Mouse (Mus musculus) liver, embryonic 13.5 days (tissue): ENCODE measurements around the gene Filip1l. TPM values are rescaled to one million over a fixed set of nuclear protein-coding genes. Genes with fewer than 3 reads are reported as not detected.

ENCODE experiments used
- ATAC-seq: fragments of 200-750 bp; cut with Nextera tagmentation; 2 replicates; pipeline ENCODE4 v1.8.0; 2017; ENCODE audit warnings: low read depth, mild to moderate bottlenecking, moderate number of reproducible peaks, moderate library complexity
- DNase-seq: peaks from one replicate; pipeline ENCODE4 v3.0.0; 2022
- H3K27ac ChIP-seq: fragments of 300-500 bp; sonication (generic); 2 replicates; pipeline ENCODE4 v1.5.1; 2015; ENCODE audit warnings: moderate library complexity, mild to moderate bottlenecking, inconsistent platforms
- H3K27me3 ChIP-seq: fragments of 300-500 bp; sonication (generic); 2 replicates; pipeline ENCODE4 v1.6.1; 2015; ENCODE audit warnings: mild to moderate bottlenecking, inconsistent platforms
- H3K36me3 ChIP-seq: fragments of 300-500 bp; sonication (generic); 2 replicates; pipeline ENCODE4 v1.6.1; 2015; ENCODE audit warnings: mild to moderate bottlenecking, inconsistent platforms
- H3K4me1 ChIP-seq: fragments of 300-500 bp; sonication (generic); replicated peaks from 2 replicates; pipeline ENCODE4 v1.6.1; 2015; ENCODE audit warnings: inconsistent platforms
- H3K4me2 ChIP-seq: fragments of 300-500 bp; sonication (generic); 2 replicates; pipeline ENCODE4 v1.6.1; 2015; ENCODE audit warnings: inconsistent platforms, mild to moderate bottlenecking, moderate library complexity
- H3K4me3 ChIP-seq: fragments of 300-500 bp; sonication (generic); replicated peaks from 2 replicates; pipeline ENCODE4 v1.5.1; 2015; ENCODE audit warnings: mild to moderate bottlenecking, inconsistent platforms
- H3K9ac ChIP-seq: fragments of 300-500 bp; sonication (generic); 2 replicates; pipeline ENCODE4 v1.6.1; 2015; ENCODE audit warnings: mild to moderate bottlenecking, inconsistent platforms
- H3K9me3 ChIP-seq: fragments of 300-500 bp; sonication (generic); replicated peaks from 2 replicates; pipeline ENCODE4 v1.6.1; 2016; ENCODE audit warnings: inconsistent platforms
- WGBS: fragments of 180-500 bp; shearing (Covaris S2); methylation state at CpG from one replicate; pipeline ENCODE4 v1.1.7; 2015; ENCODE audit not compliant: insufficient replicate concordance; 5-methylcytosine and 5-hydroxymethylcytosine counted together
- polyA plus RNA-seq: library from polyadenylated mRNA; unstranded; fragments of >200 nt; fragmentation: Nextera tagmentation; extraction: Ambion mirVana; gene quantifications from 2 replicates; pipeline ENCODE4 v1.2.1, GENCODE M21; 2015

The Filip1l gene
- polyA plus RNA-seq, 1 experiment from 2014 or later, result 2.7 TPM

GRCm38 (mm10) chr16:57473415-57474085 lies 120.7 kb downstream of the Filip1l start:
- H3K9me3 ChIP-seq, result no peaks in the 10 kb centered on the region
- no peak overlapping the region for H3K4me2 ChIP-seq
- H3K9ac ChIP-seq, result no peak overlapping the region
- no peak overlapping the region for H3K4me3 ChIP-seq
- H3K4me1 ChIP-seq, result 0 out of 2 replicates have a peak, but pooled peaks cover 4% of the 10 kb centered on the region
- WGBS, result 66% methylated on average over 10 of the region's 10 CpGs
- no peaks in the 10 kb centered on the region for H3K27me3 ChIP-seq
- H3K36me3 ChIP-seq, result no peaks in the 10 kb centered on the region
- H3K27ac ChIP-seq, result no peak overlapping the region
- ATAC-seq (no peak), DNase-seq (no peak)

- ATAC-seq (no peak), DNase-seq (no peak)
- 81% methylated on average over 2 of the region's 2 CpGs for WGBS
- Histone ChIP-seq H3K4me3 (no peak overlapping the region), H3K9me3 (no peaks in the 10 kb centered on the region), H3K4me1 (no peaks in the 10 kb centered on the region), H3K4me2 (no peak overlapping the region), H3K27me3 (no peaks in the 10 kb centered on the region), H3K9ac (no peak overlapping the region), H3K27ac (no peak overlapping the region), H3K36me3 (no peaks in the 10 kb centered on the region)
These were observed 125.6 kb downstream of the Filip1l start for GRCm38 (mm10) chr16:57478451-57478850.

DNA sequence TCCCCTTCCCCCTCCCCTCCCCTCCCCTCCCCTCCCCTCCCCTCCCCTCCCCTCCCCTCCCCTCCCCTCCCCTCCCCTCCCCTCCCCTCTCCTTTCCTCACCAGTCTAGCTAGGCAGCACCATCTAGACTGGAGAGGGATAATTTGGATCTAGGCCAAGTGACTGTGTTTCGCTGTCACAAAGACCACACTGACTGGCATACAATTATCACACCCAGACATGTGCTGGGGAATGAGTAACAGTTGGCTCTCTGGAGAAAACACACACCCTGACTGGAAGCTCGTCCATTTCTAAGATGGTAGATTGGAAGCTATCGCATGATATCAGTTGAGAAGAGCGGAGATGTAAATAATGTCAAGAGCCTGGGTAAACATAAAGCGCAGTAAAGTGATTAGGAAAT lies 126.9 kb downstream of the Filip1l start:
- Histone ChIP-seq H3K4me3 (no peak overlapping the region), H3K36me3 (no peaks in the 10 kb centered on the region), H3K27ac (no peak overlapping the region), H3K9me3 (no peaks in the 10 kb centered on the region), H3K27me3 (no peaks in the 10 kb centered on the region), H3K4me2 (no peak overlapping the region), H3K9ac (no peak overlapping the region), H3K4me1 (no peaks in the 10 kb centered on the region)
- 68% methylated on average over 5 of the region's 5 CpGs for WGBS
- DNase-seq (no peak), ATAC-seq (no peak)

GRCm38 (mm10) chr16:57482264-57482663 lies 129.4 kb downstream of the Filip1l start:
- no peak overlapping the region for H3K9ac ChIP-seq
- no peak for DNase-seq
- WGBS, result 32% methylated on average over 6 of the region's 6 CpGs
- H3K4me3 ChIP-seq, result no peak overlapping the region
- no peak overlapping the region for H3K4me2 ChIP-seq
- H3K9me3 ChIP-seq, result no peaks in the 10 kb centered on the region
- no peaks in the 10 kb centered on the region for H3K27me3 ChIP-seq
- no peaks in the 10 kb centered on the region for H3K36me3 ChIP-seq
- ATAC-seq, result no peak
- no peak overlapping the region for H3K27ac ChIP-seq
- H3K4me1 ChIP-seq, result no peaks in the 10 kb centered on the region

- DNase-seq (no peak), ATAC-seq (no peak)
- H3K9me3 ChIP-seq, result no peaks in the 10 kb centered on the region
- no peak overlapping the region for H3K9ac ChIP-seq
- no peak overlapping the region for H3K4me3 ChIP-seq
- H3K4me2 ChIP-seq, result no peak overlapping the region
- WGBS, result 31% methylated on average over 4 of the region's 4 CpGs
- H3K27me3 ChIP-seq, result no peaks in the 10 kb centered on the region
- no peak overlapping the region for H3K27ac ChIP-seq
- H3K4me1 ChIP-seq, result no peaks in the 10 kb centered on the region
- H3K36me3 ChIP-seq, result no peaks in the 10 kb centered on the region
These were observed 130.0 kb downstream of the Filip1l start for GRCm38 (mm10) chr16:57482911-57483310.

DNA sequence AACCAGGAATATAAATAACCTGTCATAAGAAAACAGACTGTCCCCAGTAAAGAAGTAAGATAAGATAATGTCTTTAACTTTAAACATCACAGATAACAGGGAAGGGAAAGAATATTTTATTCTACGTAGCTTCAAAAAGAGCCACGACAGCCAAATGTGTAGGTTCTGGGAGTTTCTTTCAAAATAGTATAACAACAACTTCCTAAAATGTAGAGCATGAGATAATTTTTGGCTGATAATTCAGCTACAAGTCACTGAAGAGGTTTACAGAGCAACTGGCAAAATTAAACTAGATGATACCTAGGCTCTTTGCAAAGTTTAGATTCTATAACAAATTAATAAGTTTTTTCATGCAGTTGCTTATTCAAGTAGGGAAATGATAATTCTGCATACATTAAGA lies 130.6 kb downstream of the Filip1l start:
- no peaks in the 10 kb centered on the region for H3K4me1 ChIP-seq
- no peak for DNase-seq
- no peaks in the 10 kb centered on the region for H3K27me3 ChIP-seq
- ATAC-seq, result no peak
- WGBS, result 53% methylated on average over 2 of the region's 2 CpGs
- H3K27ac ChIP-seq, result no peak overlapping the region
- H3K4me3 ChIP-seq, result no peak overlapping the region
- H3K4me2 ChIP-seq, result no peak overlapping the region
- no peaks in the 10 kb centered on the region for H3K9me3 ChIP-seq
- no peak overlapping the region for H3K9ac ChIP-seq
- no peaks in the 10 kb centered on the region for H3K36me3 ChIP-seq

DNA sequence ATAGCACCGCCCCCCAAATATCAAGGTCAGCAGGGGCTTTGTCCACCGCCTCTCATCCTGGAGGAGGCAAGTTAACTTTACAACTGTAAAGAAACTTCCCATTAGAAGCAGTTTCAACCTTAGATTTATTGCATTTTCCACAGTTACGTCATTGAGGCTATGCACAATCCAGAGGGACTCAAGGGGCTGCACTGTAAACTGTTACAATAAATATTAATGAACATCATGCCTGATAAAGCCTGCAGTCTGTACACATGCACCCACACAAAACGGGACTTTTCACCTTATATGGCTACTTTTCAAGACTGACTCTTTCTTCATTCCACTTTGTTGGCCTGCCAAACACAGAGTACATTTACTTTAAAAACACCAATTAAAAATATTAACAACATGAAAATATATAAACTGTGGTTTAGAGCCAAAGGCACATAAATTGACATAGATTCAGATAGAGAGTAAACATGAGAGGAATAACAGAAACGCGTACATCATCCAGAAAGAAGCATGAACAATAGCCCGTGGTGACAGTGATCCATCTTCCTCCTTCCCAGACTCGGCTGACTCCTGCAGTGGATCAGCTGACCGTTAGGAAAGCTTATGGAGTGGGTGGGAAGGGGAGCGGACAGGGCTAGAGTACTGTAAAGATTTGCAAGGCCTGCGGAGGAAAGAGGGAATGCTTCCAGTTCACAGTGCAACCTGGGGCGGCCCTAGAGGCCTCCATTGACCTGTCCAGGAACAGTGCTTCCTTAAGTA lies 131.3 kb downstream of the Filip1l start:
- Histone ChIP-seq H3K4me3 (no peak overlapping the region), H3K4me2 (no peak overlapping the region), H3K36me3 (no peaks in the 10 kb centered on the region), H3K9ac (no peak overlapping the region), H3K9me3 (no peaks in the 10 kb centered on the region), H3K27ac (no peak overlapping the region), H3K27me3 (no peaks in the 10 kb centered on the region), H3K4me1 (no peaks in the 10 kb centered on the region)
- ATAC-seq, result no peak
- DNase-seq, result no peak
- 66% methylated on average over 12 of the region's 12 CpGs for WGBS

DNA sequence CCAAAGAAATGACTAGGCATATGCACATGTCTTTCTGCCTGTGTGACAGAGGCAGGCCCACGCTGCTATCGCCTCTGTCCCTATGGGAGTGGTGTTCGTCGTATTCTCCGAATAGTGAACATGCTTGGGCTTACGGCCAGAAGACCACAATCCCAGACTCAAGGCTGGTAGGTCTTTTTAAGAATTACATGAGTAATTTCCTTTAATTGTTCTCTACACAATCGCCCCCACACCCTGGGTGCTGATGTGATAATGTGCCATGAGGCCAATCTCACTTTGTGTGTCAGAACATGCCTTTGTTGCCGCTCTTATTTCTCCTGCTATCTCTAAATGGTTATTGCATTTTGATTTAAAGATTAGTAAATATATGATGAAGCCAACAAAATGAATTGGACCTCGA lies 132.4 kb downstream of the Filip1l start:
- Histone ChIP-seq H3K4me3 (no peak overlapping the region), H3K9ac (no peak overlapping the region), H3K27ac (no peak overlapping the region), H3K4me2 (no peak overlapping the region), H3K4me1 (no peaks in the 10 kb centered on the region), H3K36me3 (no peaks in the 10 kb centered on the region), H3K9me3 (no peaks in the 10 kb centered on the region), H3K27me3 (no peaks in the 10 kb centered on the region)
- WGBS, result 77% methylated on average over 9 of the region's 9 CpGs
- DNase-seq (no peak), ATAC-seq (no peak)

GRCm38 (mm10) chr16:57486266-57486665 lies 133.4 kb downstream of the Filip1l start:
- 69% methylated on average over 5 of the region's 5 CpGs for WGBS
- DNase-seq, result no peak
- H3K27ac ChIP-seq, result no peak overlapping the region
- no peak for ATAC-seq
- no peaks in the 10 kb centered on the region for H3K27me3 ChIP-seq
- H3K4me1 ChIP-seq, result no peaks in the 10 kb centered on the region
- H3K4me3 ChIP-seq, result no peak overlapping the region
- no peaks in the 10 kb centered on the region for H3K9me3 ChIP-seq
- no peak overlapping the region for H3K4me2 ChIP-seq
- no peaks in the 10 kb centered on the region for H3K36me3 ChIP-seq
- H3K9ac ChIP-seq, result no peak overlapping the region

DNA sequence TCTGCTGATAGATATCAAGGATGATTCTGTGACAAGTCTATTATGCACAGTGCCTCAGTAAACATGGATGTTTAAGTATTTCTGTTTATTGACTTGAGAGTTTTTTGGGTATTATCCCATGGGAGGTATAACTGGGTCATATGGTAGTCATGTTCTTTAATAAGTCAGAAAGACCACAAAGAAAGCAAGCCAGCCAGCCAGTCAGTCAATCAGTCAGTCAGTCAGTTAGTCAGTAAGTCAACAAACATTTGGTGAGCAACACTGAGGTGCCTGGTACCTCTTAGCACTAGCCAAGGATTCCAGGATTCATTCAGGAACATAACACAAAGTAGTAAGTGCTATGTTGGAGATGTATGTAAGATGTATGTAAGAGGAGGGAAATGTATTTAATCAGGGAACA lies 135.8 kb downstream of the Filip1l start:
- H3K36me3 ChIP-seq, result no peaks in the 10 kb centered on the region
- no peaks in the 10 kb centered on the region for H3K27me3 ChIP-seq
- no peak overlapping the region for H3K4me2 ChIP-seq
- no peaks in the 10 kb centered on the region for H3K9me3 ChIP-seq
- no peak overlapping the region for H3K9ac ChIP-seq
- DNase-seq, result no peak
- no peak for ATAC-seq
- H3K4me1 ChIP-seq, result no peaks in the 10 kb centered on the region
- no peak overlapping the region for H3K4me3 ChIP-seq
- H3K27ac ChIP-seq, result no peak overlapping the region

DNA sequence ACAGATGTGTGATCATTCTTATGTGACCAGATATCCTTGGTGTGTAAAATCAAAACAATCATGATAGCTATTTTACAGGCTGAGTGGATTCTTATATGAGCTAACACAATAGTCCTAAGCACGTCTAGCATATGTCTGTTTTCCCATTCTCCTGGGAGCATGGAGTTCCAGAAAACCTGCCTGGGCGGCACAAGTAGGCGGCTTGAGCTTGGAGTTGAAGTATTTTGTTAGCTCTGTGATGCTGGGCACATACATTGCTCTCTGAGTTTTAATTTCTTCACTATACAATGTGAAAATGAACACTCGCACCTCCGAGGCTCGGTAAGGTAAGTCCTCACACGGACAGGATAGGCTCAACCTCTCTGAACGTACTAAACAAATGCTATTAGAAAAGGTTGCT lies 137.8 kb downstream of the Filip1l start:
- H3K27me3 ChIP-seq, result no peaks in the 10 kb centered on the region
- 81% methylated on average over 8 of the region's 8 CpGs for WGBS
- no peaks in the 10 kb centered on the region for H3K36me3 ChIP-seq
- H3K9me3 ChIP-seq, result no peaks in the 10 kb centered on the region
- no peak overlapping the region for H3K27ac ChIP-seq
- no peak overlapping the region for H3K4me2 ChIP-seq
- H3K9ac ChIP-seq, result no peak overlapping the region
- H3K4me1 ChIP-seq, result no peaks in the 10 kb centered on the region
- no peak overlapping the region for H3K4me3 ChIP-seq
- no peak for ATAC-seq
- DNase-seq, result no peak

GRCm38 (mm10) chr16:57491853-57492252 lies 139.0 kb downstream of the Filip1l start:
- ATAC-seq, result no peak
- H3K27me3 ChIP-seq, result no peaks in the 10 kb centered on the region
- no peak for DNase-seq
- no peak overlapping the region for H3K4me2 ChIP-seq
- no peak overlapping the region for H3K27ac ChIP-seq
- H3K9ac ChIP-seq, result no peak overlapping the region
- H3K36me3 ChIP-seq, result no peaks in the 10 kb centered on the region
- WGBS, result 85% methylated on average over 4 of the region's 4 CpGs
- H3K4me3 ChIP-seq, result no peak overlapping the region
- H3K4me1 ChIP-seq, result no peaks in the 10 kb centered on the region
- no peaks in the 10 kb centered on the region for H3K9me3 ChIP-seq
